Mouse (Mus musculus) lung, adult 2 months (tissue): ENCODE data around the gene Rarg. TPM values are rescaled to one million over a fixed set of nuclear protein-coding genes. Genes with fewer than 3 reads are reported as not detected.
A peak's percentile ranks its signal among the peaks of the same experiment; 100 is the strongest.
"Not testable (repeated sequence)": the region's sequence is repeated elsewhere in the genome, so short reads cannot be mapped to it uniquely, and the experiment has no call there.

ENCODE experiments used
- DNase-seq: peaks from one replicate; pipeline ENCODE4 v3.0.0; 2022
- H3K4me1 ChIP-seq: fragments of 200-500 bp; 2 replicates; pipeline ENCODE4 v1.6.1; 2011; ENCODE audit warnings: low read length; ENCODE audit not compliant: control insufficient read depth, insufficient read depth
- H3K4me3 ChIP-seq: fragments of 200-500 bp; replicated peaks from 2 replicates; pipeline ENCODE3; 2011; ENCODE audit warnings: low read depth, mild to moderate bottlenecking, control low read depth, low read length; ENCODE audit errors: extremely low read depth
- CTCF ChIP-seq: fragments of 200-500 bp; IDR thresholded peaks from 2 replicates; pipeline ENCODE4 v1.5.1; 2011; ENCODE audit warnings: mild to moderate bottlenecking, low read length, control low read depth; ENCODE audit not compliant: insufficient read depth
- POLR2A ChIP-seq: fragments of 200-500 bp; IDR thresholded peaks from 2 replicates; pipeline ENCODE4 v1.6.1; 2011; ENCODE audit warnings: low read depth, mild to moderate bottlenecking, control low read depth, low read length, borderline replicate concordance; ENCODE audit errors: extremely low read depth
- WGBS: fragments of 180-500 bp; shearing (Covaris S2); methylation state at CpG from one replicate; pipeline ENCODE4 v1.1.7; 2018; 5-methylcytosine and 5-hydroxymethylcytosine counted together
- polyA plus RNA-seq: library from polyadenylated mRNA; depleted of rRNA; stranded (reverse); fragments of >200 nt; gene quantifications from 2 replicates; pipeline ENCODE4 v1.2.3, GENCODE M21; 2012

Gene Rarg
- polyA plus RNA-seq, 1 experiment, result 75.1 TPM

DNA sequence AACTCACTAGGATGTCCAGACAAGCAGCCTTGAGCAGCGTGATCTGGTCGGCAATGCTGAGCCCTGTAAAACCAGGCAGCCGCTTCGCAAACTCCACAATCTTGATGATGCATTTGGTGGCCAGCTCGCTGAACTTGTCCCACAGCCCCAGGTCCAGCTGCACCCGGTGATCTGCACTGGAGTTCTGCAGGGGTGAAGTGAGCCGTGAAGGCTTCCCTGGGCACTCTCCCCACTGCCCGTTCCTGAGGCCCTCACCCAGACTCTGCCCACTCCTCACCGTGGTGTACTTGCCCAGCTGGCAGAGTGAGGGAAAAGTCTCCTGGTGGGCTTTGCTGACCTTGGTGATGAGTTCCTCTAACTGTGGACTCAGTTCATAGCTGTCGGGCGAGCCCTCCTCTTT, 17.5 kb downstream of the Rarg start:
- WGBS, result 68% methylated on average over 11 of the region's 11 CpGs
- TF ChIP-seq POLR2A (no peak), CTCF (no peak)
- Histone ChIP-seq H3K4me3 (no peak overlapping the region), H3K4me1 (peaks cover 36% of the 10 kb centered on the region)
- no peak for DNase-seq

DNA sequence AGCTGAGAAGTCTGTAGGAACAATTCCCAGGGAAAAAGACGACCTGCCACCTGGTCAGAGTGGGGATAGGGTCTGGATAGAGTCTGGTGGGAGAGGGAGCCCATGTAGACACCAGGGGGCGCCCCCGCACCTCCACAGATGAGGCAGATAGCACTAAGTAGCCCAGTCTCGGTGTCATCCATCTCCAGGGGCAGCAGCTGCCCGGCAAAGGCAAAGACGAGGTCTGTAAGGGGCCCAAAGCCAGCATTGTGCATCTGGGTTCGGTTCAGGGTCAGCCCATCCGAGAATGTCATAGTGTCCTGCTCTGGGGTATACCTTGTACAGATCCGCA, 18.1 kb downstream of the Rarg start:
- Histone ChIP-seq H3K4me1 (peaks cover 40% of the 10 kb centered on the region), H3K4me3 (no peak overlapping the region)
- TF ChIP-seq CTCF (peak; percentile 73), POLR2A (no peak)
- peak; percentile 81 for DNase-seq
- WGBS, result 14% methylated on average over 9 of the region's 9 CpGs

DNA sequence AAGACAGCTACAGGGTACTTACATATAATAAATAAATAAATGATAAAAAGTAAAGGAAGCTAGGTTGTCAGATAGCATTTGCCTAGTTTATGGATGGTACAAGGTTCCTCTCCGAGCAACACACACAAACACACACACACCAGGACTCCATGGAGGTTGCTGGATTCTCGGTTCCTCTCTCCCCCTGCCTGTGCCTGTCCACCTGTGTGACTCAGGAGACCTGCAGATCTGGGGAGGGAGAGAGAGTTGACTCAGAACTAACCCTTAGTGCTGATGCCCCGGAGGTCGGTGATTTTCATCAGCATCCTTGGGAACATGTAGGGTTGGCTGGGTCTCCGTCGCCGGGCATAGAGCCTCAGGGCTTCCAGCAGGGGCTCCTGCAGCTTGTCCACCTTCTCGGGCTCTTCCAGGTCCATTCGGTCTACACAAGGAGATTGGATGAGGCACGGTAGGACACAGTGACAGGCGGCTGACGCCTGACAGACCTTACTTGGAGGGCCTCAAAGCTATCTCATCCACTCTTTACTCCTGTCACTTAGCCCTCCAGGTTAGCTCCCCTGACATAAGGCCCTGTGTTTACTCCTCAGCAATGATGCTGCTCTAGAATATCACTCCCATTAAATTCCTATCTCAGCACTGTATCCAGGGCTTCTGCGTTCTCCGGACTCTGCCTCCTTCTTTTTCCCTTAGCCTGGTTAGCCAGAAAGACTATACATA, 18.6 kb downstream of the Rarg start:
- peaks cover 40% of the 10 kb centered on the region for H3K4me1 ChIP-seq
- TF ChIP-seq CTCF, result no peak
- no peak for TF ChIP-seq POLR2A
- DNase-seq, result no peak
- no peak overlapping the region for H3K4me3 ChIP-seq
- 90% methylated on average over 14 of the region's 14 CpGs for WGBS

- Histone ChIP-seq H3K4me3 (peak overlapping the region; percentile 10), H3K4me1 (peaks cover 24% of the 10 kb centered on the region)
- no peak for TF ChIP-seq POLR2A
- TF ChIP-seq CTCF, result no peak
- WGBS, result 19% methylated on average over 21 of the region's 21 CpGs
- peak; percentile 63 for DNase-seq
Measured at GRCm38 (mm10) chr15:102235371-102236027, 21.8 kb downstream of the Rarg start.

DNA sequence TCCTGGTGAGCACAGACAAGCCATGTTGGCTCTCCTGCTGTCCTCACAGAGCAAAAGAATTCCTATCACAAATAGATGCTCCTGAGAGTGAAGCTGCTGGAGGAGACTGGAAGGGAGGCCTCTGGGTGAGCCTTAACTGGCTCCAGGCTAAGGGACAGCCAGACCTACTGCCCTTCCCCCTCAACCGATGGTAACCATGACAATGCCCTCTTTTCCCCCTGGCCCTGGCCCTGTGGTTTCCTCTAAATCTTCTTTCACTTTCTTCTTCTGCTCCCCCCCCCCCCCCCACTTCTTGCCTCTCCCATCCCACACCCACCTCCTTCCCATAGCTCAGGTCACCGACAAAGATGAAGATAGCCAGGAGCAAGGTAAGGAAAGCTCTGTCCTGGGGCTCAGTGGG, 23.4 kb downstream of the Rarg start:
- Histone ChIP-seq H3K4me1 (peaks cover 17% of the 10 kb centered on the region), H3K4me3 (no peak overlapping the region)
- 20% methylated on average over 2 of the region's 2 CpGs for WGBS
- no peak for TF ChIP-seq POLR2A
- no peak for DNase-seq

DNA sequence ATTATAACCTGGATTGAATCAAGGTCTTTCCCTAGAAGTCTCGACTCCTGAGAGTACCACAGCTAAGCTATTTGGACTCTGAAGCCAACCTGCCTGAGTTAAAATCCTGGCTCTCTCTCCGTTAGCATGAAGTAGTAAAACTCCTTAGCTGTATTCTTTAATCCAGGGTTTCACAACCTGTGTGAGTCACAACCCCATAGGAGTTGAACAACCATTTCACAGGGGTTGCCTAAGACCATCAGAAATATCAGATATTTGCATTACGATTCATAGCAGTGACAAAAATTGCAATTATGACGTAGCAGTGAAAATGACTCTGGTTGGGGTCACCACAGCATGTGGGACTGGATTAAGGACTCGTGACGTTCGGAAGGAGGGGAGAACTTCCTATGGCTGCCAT, 24.6 kb downstream of the Rarg start:
- Histone ChIP-seq H3K4me3 (no peak overlapping the region), H3K4me1 (peaks cover 17% of the 10 kb centered on the region)
- TF ChIP-seq CTCF (no peak), POLR2A (no peak)
- DNase-seq, result no peak
- WGBS, result 73% methylated on average over 7 of the region's 7 CpGs

DNA sequence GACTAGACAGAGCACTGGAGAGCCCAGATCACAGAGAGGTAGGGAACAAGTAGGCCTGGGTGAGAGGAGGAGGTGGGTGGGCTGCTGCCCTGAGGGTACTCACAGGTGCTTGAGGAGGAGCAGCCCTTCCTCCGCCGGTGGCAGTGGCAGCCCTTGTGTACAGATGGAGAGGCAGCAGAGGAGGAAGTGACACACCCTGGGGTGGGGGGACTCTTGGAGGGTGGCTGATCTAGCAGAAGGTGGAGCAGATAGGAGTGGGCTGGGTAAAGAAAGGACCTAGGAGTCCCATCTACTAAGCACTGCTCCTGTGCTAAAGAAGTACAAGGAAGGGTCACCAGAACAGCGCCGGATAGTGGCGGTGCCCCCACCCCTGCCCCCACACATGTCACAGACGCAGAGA, 25.6 kb downstream of the Rarg start, which contains the start of gene Itgb7:
Gene Itgb7 (minus strand): TSS at position 197 of the 400 bp plus-strand sequence.
- Histone ChIP-seq H3K4me1 (peaks cover 17% of the 10 kb centered on the region), H3K4me3 (peak within 1 kb of the TSS; percentile 40)
- TF ChIP-seq CTCF (no peak), POLR2A (peak; percentile 37; the same call in 1 of the 2 replicates)
- 16% methylated on average over 6 of the region's 6 CpGs for WGBS
- no peak for DNase-seq

- peak overlapping the region; percentile 21 for H3K4me3 ChIP-seq
- TF ChIP-seq POLR2A, result no peak
- no peak for TF ChIP-seq CTCF
- no peak for DNase-seq
- WGBS, result 72% methylated on average over 17 of the region's 17 CpGs
- peaks cover 14% of the 10 kb centered on the region for H3K4me1 ChIP-seq
Measured at GRCm38 (mm10) chr15:102230408-102231321, 26.7 kb downstream of the Rarg start.

- DNase-seq, H3K4me1 ChIP-seq, H3K4me3 ChIP-seq: not testable (repeated sequence)
- WGBS, result 71% methylated on average over 5 of the region's 6 CpGs
Measured at GRCm38 (mm10) chr15:102225619-102226018, 31.7 kb downstream of the Rarg start.
